Mouse (Mus musculus) neural tube, embryonic 14.5 days (tissue): Measurements from ENCODE around the gene Itih4. TPM values are rescaled to one million over a fixed set of nuclear protein-coding genes. Genes with fewer than 3 reads are reported as not detected.

ENCODE experiments used
- ATAC-seq: fragments of 200-750 bp; cut with Nextera tagmentation; 2 replicates; pipeline ENCODE4 v1.8.0; 2017; ENCODE audit warnings: low read depth, mild to moderate bottlenecking, moderate TSS enrichment, moderate library complexity
- H3K27ac ChIP-seq: fragments of 300-500 bp; sonication (generic); 2 replicates; pipeline ENCODE4 v1.5.1; 2014; ENCODE audit warnings: low read depth, mild to moderate bottlenecking, control low read depth, low read length, moderate library complexity, mixed read lengths
- H3K27me3 ChIP-seq: fragments of 300-500 bp; sonication (generic); 2 replicates; pipeline ENCODE4 v1.6.1; 2014; ENCODE audit warnings: low read length; ENCODE audit not compliant: control insufficient read depth, insufficient read depth
- H3K36me3 ChIP-seq: fragments of 300-500 bp; sonication (generic); 2 replicates; pipeline ENCODE4 v1.6.1; 2014; ENCODE audit warnings: low read length, mixed read lengths; ENCODE audit not compliant: control insufficient read depth, insufficient read depth
- H3K4me1 ChIP-seq: fragments of 300-500 bp; sonication (generic); 2 replicates; pipeline ENCODE4 v1.6.1; 2014; ENCODE audit warnings: low read length; ENCODE audit not compliant: control insufficient read depth, insufficient read depth
- H3K4me2 ChIP-seq: fragments of 300-500 bp; sonication (generic); 2 replicates; pipeline ENCODE4 v1.6.1; 2014; ENCODE audit warnings: mild to moderate bottlenecking, low read depth, low read length, control low read depth
- H3K4me3 ChIP-seq: fragments of 300-500 bp; sonication (generic); 2 replicates; pipeline ENCODE4 v1.5.1; 2014; ENCODE audit warnings: low read depth, low read length, control low read depth, mixed read lengths
- H3K9ac ChIP-seq: fragments of 300-500 bp; sonication (generic); replicated peaks from 2 replicates; pipeline ENCODE4 v1.6.1; 2014; ENCODE audit warnings: low read depth, mild to moderate bottlenecking, control low read depth, low read length, mixed read lengths
- H3K9me3 ChIP-seq: fragments of 300-500 bp; sonication (generic); 2 replicates; pipeline ENCODE4 v1.6.1; 2016; ENCODE audit warnings: low read length; ENCODE audit not compliant: control insufficient read depth
- WGBS: fragments of 180-500 bp; shearing (Covaris S2); extraction: QIAGEN DNeasy Blood & Tissue Kit; methylation state at CpG from one replicate; pipeline ENCODE4 v1.1.7; 2014; 5-methylcytosine and 5-hydroxymethylcytosine counted together
- polyA plus RNA-seq: library from polyadenylated mRNA; unstranded; fragments of >200 nt; fragmentation: Nextera tagmentation; extraction: Ambion mirVana; gene quantifications from 2 replicates; pipeline ENCODE4 v1.2.1, GENCODE M21; 2014

Gene Itih4
- polyA plus RNA-seq, 1 experiment from 2014 or later = 0.36 TPM

GRCm38 (mm10) chr14:30862368-30862767 lies 23.9 kb upstream of the Itih4 start:
- no peaks in the 10 kb centered on the region for H3K9me3 ChIP-seq
- H3K9ac ChIP-seq = no peak overlapping the region
- no peak for ATAC-seq
- no peaks in the 10 kb centered on the region for H3K36me3 ChIP-seq
- no peaks in the 10 kb centered on the region for H3K27me3 ChIP-seq
- H3K4me1 ChIP-seq = no peaks in the 10 kb centered on the region
- 91% methylated on average over 9 of the region's 9 CpGs for WGBS
- H3K4me3 ChIP-seq = no peak overlapping the region
- H3K27ac ChIP-seq = no peak overlapping the region
- no peak overlapping the region for H3K4me2 ChIP-seq

GRCm38 (mm10) chr14:30865311-30865710 lies 21.0 kb upstream of the Itih4 start:
- no peaks in the 10 kb centered on the region for H3K27me3 ChIP-seq
- H3K27ac ChIP-seq = no peak overlapping the region
- no peak overlapping the region for H3K9ac ChIP-seq
- ATAC-seq = no peak
- no peaks in the 10 kb centered on the region for H3K4me1 ChIP-seq
- no peak overlapping the region for H3K4me3 ChIP-seq
- no peaks in the 10 kb centered on the region for H3K9me3 ChIP-seq
- WGBS = 77% methylated on average over 3 of the region's 3 CpGs
- no peak overlapping the region for H3K4me2 ChIP-seq
- H3K36me3 ChIP-seq = no peaks in the 10 kb centered on the region

GRCm38 (mm10) chr14:30867042-30867441 lies 19.2 kb upstream of the Itih4 start:
- H3K4me1 ChIP-seq = no peaks in the 10 kb centered on the region
- H3K27ac ChIP-seq = no peak overlapping the region
- no peak overlapping the region for H3K4me2 ChIP-seq
- no peak for ATAC-seq
- H3K36me3 ChIP-seq = no peaks in the 10 kb centered on the region
- no peaks in the 10 kb centered on the region for H3K9me3 ChIP-seq
- WGBS = 27% methylated on average over 5 of the region's 5 CpGs
- H3K9ac ChIP-seq = no peak overlapping the region
- no peaks in the 10 kb centered on the region for H3K27me3 ChIP-seq
- no peak overlapping the region for H3K4me3 ChIP-seq

- no peak overlapping the region for H3K4me3 ChIP-seq
- no peaks in the 10 kb centered on the region for H3K27me3 ChIP-seq
- no peaks in the 10 kb centered on the region for H3K4me1 ChIP-seq
- H3K9me3 ChIP-seq = no peaks in the 10 kb centered on the region
- H3K4me2 ChIP-seq = no peak overlapping the region
- H3K27ac ChIP-seq = no peak overlapping the region
- H3K9ac ChIP-seq = no peak overlapping the region
- no peak for ATAC-seq
- H3K36me3 ChIP-seq = peaks cover 7% of the 10 kb centered on the region
- WGBS = 93% methylated on average over 10 of the region's 10 CpGs
These were observed 17.4 kb upstream of the Itih4 start for GRCm38 (mm10) chr14:30868826-30869225.

GRCm38 (mm10) chr14:30869391-30869801 lies 16.9 kb upstream of the Itih4 start:
- peaks cover 8% of the 10 kb centered on the region for H3K36me3 ChIP-seq
- H3K4me2 ChIP-seq = no peak overlapping the region
- no peaks in the 10 kb centered on the region for H3K27me3 ChIP-seq
- ATAC-seq = no peak
- no peaks in the 10 kb centered on the region for H3K9me3 ChIP-seq
- no peak overlapping the region for H3K27ac ChIP-seq
- 82% methylated on average over 8 of the region's 8 CpGs for WGBS
- no peak overlapping the region for H3K9ac ChIP-seq
- H3K4me1 ChIP-seq = no peaks in the 10 kb centered on the region
- H3K4me3 ChIP-seq = no peak overlapping the region

- Histone ChIP-seq H3K27me3 (no peaks in the 10 kb centered on the region), H3K4me2 (no peak overlapping the region), H3K9me3 (no peaks in the 10 kb centered on the region), H3K27ac (no peak overlapping the region), H3K9ac (no peak overlapping the region), H3K4me3 (no peak overlapping the region), H3K36me3 (peaks cover 12% of the 10 kb centered on the region), H3K4me1 (no peaks in the 10 kb centered on the region)
- 74% methylated on average over 25 of the region's 25 CpGs for WGBS
- ATAC-seq = no peak
These were observed 15.8 kb upstream of the Itih4 start for GRCm38 (mm10) chr14:30870206-30871147.

- peaks cover 13% of the 10 kb centered on the region for H3K36me3 ChIP-seq
- WGBS = 91% methylated on average over 18 of the region's 18 CpGs
- ATAC-seq = no peak
- H3K9me3 ChIP-seq = no peaks in the 10 kb centered on the region
- no peak overlapping the region for H3K4me3 ChIP-seq
- H3K27me3 ChIP-seq = no peaks in the 10 kb centered on the region
- no peak overlapping the region for H3K27ac ChIP-seq
- no peaks in the 10 kb centered on the region for H3K4me1 ChIP-seq
- H3K4me2 ChIP-seq = no peak overlapping the region
- H3K9ac ChIP-seq = no peak overlapping the region
These were observed 12.1 kb upstream of the Itih4 start for GRCm38 (mm10) chr14:30874095-30874700.

GRCm38 (mm10) chr14:30875130-30875865 lies 11.0 kb upstream of the Itih4 start:
- Histone ChIP-seq H3K36me3 (peaks cover 13% of the 10 kb centered on the region), H3K27ac (no peak overlapping the region), H3K4me3 (no peak overlapping the region), H3K27me3 (no peaks in the 10 kb centered on the region), H3K9ac (no peak overlapping the region), H3K9me3 (no peaks in the 10 kb centered on the region), H3K4me2 (no peak overlapping the region), H3K4me1 (no peaks in the 10 kb centered on the region)
- 93% methylated on average over 12 of the region's 12 CpGs for WGBS
- ATAC-seq = no peak

- ATAC-seq = no peak
- Histone ChIP-seq H3K27ac (no peak overlapping the region), H3K4me2 (no peak overlapping the region), H3K9me3 (no peaks in the 10 kb centered on the region), H3K4me1 (no peaks in the 10 kb centered on the region), H3K36me3 (peaks cover 13% of the 10 kb centered on the region), H3K27me3 (no peaks in the 10 kb centered on the region), H3K4me3 (no peak overlapping the region), H3K9ac (no peak overlapping the region)
- 85% methylated on average over 9 of the region's 9 CpGs for WGBS
These were observed 10.3 kb upstream of the Itih4 start for GRCm38 (mm10) chr14:30875955-30876354.
